Mouse (Mus musculus) NIH3T3 (cell line): ENCODE results near the gene Pigu.

Experiments used
- DNase-seq: peaks from one replicate; pipeline ENCODE4 v3.0.0-alpha.2; 2012; ENCODE audit warnings: low read depth

Pigu gene

GRCm38 (mm10) chr2:155236362-155236992 lies 120.8 kb downstream of the Pigu start, which contains the start of gene Dynlrb1:
TSS of gene Dynlrb1 (plus strand) at chr2:155236533.
- peak; percentile 99 for DNase-seq

GRCm38 (mm10) chr2:155235746-155236361 lies 121.4 kb downstream of the Pigu start:
- peak; percentile 18 for DNase-seq
